Mouse (Mus musculus): ENCODE data around the gene Krt13. TPM values are rescaled to one million over a fixed set of nuclear protein-coding genes. Genes with fewer than 3 reads are reported as not detected.

Gene Krt13
- polyA plus RNA-seq, 1 experiment: not detected

- H3K9me3 ChIP-seq: 0 out of 2 replicates have a peak, but pooled peaks cover 3% of the 10 kb centered on the region
- peaks cover 33% of the 10 kb centered on the region for H3K27me3 ChIP-seq (replicated peaks)
Measured at GRCm38 (mm10) chr11:100147566-100148353, 26.4 kb upstream of the Krt13 start.

GRCm38 (mm10) chr11:100145858-100146560 is 24.6 kb upstream of the Krt13 start:
- H3K27me3 ChIP-seq (replicated peaks): peaks cover 33% of the 10 kb centered on the region
- H3K4me3 ChIP-seq (replicated peaks): no peak overlapping the region
- 0 out of 2 replicates have a peak, but pooled peaks cover 3% of the 10 kb centered on the region for H3K9me3 ChIP-seq
- TF ChIP-seq FLI1 (IDR thresholded peaks at IDR 0.05; ENCODE audit: low read length): no peak
- no peak for TF ChIP-seq GATA1 (IDR thresholded peaks at IDR 0.05; ENCODE audit: borderline replicate concordance, low read length)
- no peaks in the 10 kb centered on the region for H3K36me3 ChIP-seq (replicated peaks; ENCODE audit: low read length)
- no peaks in the 10 kb centered on the region for H3K4me1 ChIP-seq

More at GRCm38 (mm10) chr11:100147566-100148353, 26.4 kb upstream of the Krt13 start:
- Histone ChIP-seq H3K4me1 (no peaks in the 10 kb centered on the region), H3K36me3 (replicated peaks; ENCODE audit: low read length) (no peaks in the 10 kb centered on the region), H3K4me3 (replicated peaks) (no peak overlapping the region)
- no peak for TF ChIP-seq FLI1 (IDR thresholded peaks at IDR 0.05; ENCODE audit: low read length)
- no peak for TF ChIP-seq GATA1 (IDR thresholded peaks at IDR 0.05; ENCODE audit: borderline replicate concordance, low read length)

- H3K4me3 ChIP-seq (replicated peaks): no peak overlapping the region
Measured at GRCm38 (mm10) chr11:100145104-100145503, 23.7 kb upstream of the Krt13 start.

GRCm38 (mm10) chr11:100140966-100141365 is 19.6 kb upstream of the Krt13 start:
- Histone ChIP-seq H3K27me3 (replicated peaks) (peaks cover 27% of the 10 kb centered on the region), H3K9me3 (0 out of 2 replicates have a peak, but pooled peaks cover 3% of the 10 kb centered on the region), H3K36me3 (replicated peaks; ENCODE audit: low read length) (no peaks in the 10 kb centered on the region), H3K4me1 (no peaks in the 10 kb centered on the region), H3K4me3 (replicated peaks) (no peak overlapping the region)
- TF ChIP-seq FLI1 (IDR thresholded peaks at IDR 0.05; ENCODE audit: low read length) (no peak), GATA1 (IDR thresholded peaks at IDR 0.05; ENCODE audit: borderline replicate concordance, low read length) (no peak)

More at GRCm38 (mm10) chr11:100145104-100145503, 23.7 kb upstream of the Krt13 start:
- H3K27me3 ChIP-seq (replicated peaks): peaks cover 35% of the 10 kb centered on the region
- H3K4me1 ChIP-seq: no peaks in the 10 kb centered on the region
- H3K9me3 ChIP-seq: 0 out of 2 replicates have a peak, but pooled peaks cover 3% of the 10 kb centered on the region
- TF ChIP-seq GATA1 (IDR thresholded peaks at IDR 0.05; ENCODE audit: borderline replicate concordance, low read length): no peak
- TF ChIP-seq FLI1 (IDR thresholded peaks at IDR 0.05; ENCODE audit: low read length): no peak
- no peaks in the 10 kb centered on the region for H3K36me3 ChIP-seq (replicated peaks; ENCODE audit: low read length)

- no peaks in the 10 kb centered on the region for H3K4me1 ChIP-seq
- no peaks in the 10 kb centered on the region for H3K36me3 ChIP-seq (replicated peaks; ENCODE audit: low read length)
- TF ChIP-seq FLI1 (IDR thresholded peaks at IDR 0.05; ENCODE audit: low read length) (no peak), GATA1 (IDR thresholded peaks at IDR 0.05; ENCODE audit: borderline replicate concordance, low read length) (no peak)
- H3K4me3 ChIP-seq (replicated peaks): no peak overlapping the region
- peaks cover 15% of the 10 kb centered on the region for H3K27me3 ChIP-seq (replicated peaks)
- no peaks in the 10 kb centered on the region for H3K9me3 ChIP-seq
Measured at GRCm38 (mm10) chr11:100139391-100139790, 18.0 kb upstream of the Krt13 start.

DNA sequence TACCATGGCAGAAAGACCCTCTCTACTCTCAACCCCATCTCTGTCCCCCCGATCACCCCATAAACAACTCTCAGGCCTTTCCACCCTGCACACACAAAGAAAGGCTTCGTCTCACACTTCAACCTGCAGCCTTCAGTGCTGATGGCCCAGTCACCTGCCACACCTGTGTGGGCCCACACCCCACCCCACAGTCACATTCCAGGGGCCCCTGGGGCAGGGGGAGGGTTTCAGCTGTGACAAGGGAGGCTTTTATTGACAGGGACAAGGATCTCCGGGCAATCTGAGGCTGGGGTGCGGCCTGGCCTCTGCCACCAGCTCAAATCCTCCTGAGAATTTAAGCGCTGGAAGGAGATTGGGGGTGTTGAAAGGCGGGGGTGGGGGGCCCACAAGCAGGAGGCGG is 17.4 kb upstream of the Krt13 start:
- H3K4me3 ChIP-seq (replicated peaks): no peak overlapping the region
- H3K9me3 ChIP-seq: no peaks in the 10 kb centered on the region
- TF ChIP-seq GATA1 (IDR thresholded peaks at IDR 0.05; ENCODE audit: borderline replicate concordance, low read length): no peak
- TF ChIP-seq FLI1 (IDR thresholded peaks at IDR 0.05; ENCODE audit: low read length): no peak
- H3K36me3 ChIP-seq (replicated peaks; ENCODE audit: low read length): no peaks in the 10 kb centered on the region
- H3K27me3 ChIP-seq (replicated peaks): peaks cover 11% of the 10 kb centered on the region
- no peaks in the 10 kb centered on the region for H3K4me1 ChIP-seq

- H3K9me3 ChIP-seq: no peaks in the 10 kb centered on the region
- no peak for TF ChIP-seq GATA1 (IDR thresholded peaks at IDR 0.05; ENCODE audit: borderline replicate concordance, low read length)
- TF ChIP-seq FLI1 (IDR thresholded peaks at IDR 0.05; ENCODE audit: low read length): no peak
- peaks cover 15% of the 10 kb centered on the region for H3K27me3 ChIP-seq (replicated peaks)
- H3K4me1 ChIP-seq: no peaks in the 10 kb centered on the region
- no peaks in the 10 kb centered on the region for H3K36me3 ChIP-seq (replicated peaks; ENCODE audit: low read length)
- no peak overlapping the region for H3K4me3 ChIP-seq (replicated peaks)
Measured at GRCm38 (mm10) chr11:100137693-100138092, 16.3 kb upstream of the Krt13 start.

DNA sequence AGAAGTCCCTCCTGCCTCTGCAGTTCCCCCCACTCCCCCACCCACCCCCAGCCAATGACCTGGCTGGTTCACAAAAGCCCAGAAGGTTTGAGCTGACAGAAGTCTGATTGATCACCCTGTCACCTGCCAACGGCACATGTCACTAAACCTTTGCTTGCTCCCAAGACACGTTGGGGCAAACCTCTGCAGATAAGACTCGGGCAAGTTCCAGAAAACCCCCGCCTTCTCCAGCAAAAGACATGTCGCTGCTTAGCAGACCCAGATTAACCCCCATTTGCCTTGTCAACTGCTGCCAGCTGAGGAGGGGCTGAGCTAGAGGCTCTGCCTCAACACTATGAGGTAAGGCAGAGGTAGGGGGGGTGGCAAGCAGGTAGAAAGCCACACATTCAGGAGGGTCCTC is 15.2 kb upstream of the Krt13 start:
- H3K27me3 ChIP-seq (replicated peaks): peaks cover 22% of the 10 kb centered on the region
- TF ChIP-seq GATA1 (IDR thresholded peaks at IDR 0.05; ENCODE audit: borderline replicate concordance, low read length) (no peak), FLI1 (IDR thresholded peaks at IDR 0.05; ENCODE audit: low read length) (no peak)
- no peaks in the 10 kb centered on the region for H3K4me1 ChIP-seq
- no peaks in the 10 kb centered on the region for H3K9me3 ChIP-seq
- H3K4me3 ChIP-seq (replicated peaks): no peak overlapping the region
- no peaks in the 10 kb centered on the region for H3K36me3 ChIP-seq (replicated peaks; ENCODE audit: low read length)

DNA sequence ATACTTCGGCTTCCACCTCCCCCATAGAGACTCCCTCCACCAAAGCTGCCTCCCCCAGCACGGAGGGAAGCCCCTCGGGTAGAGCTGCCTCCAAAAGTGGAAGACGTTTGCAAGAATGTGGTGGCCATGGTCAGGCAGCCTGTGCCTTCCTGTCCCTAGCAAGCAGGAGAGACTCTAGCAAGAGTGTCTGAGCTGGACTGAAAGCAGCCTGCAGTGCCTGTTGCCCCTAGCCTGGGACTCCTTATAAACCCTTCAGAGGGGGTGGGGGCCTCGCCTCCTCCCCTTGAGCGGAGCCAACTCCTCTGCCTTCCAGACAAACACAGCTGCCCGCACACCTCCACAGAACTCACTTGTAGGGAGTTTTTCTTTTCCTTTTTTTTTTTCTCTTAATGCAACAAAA is 14.4 kb upstream of the Krt13 start, which contains the start of gene Krt15:
Krt15 (minus strand) TSS at position 198 of the 400 bp plus-strand sequence.
- peaks cover 21% of the 10 kb centered on the region for H3K27me3 ChIP-seq (replicated peaks)
- no peak for TF ChIP-seq FLI1 (IDR thresholded peaks at IDR 0.05; ENCODE audit: low read length)
- TF ChIP-seq GATA1 (IDR thresholded peaks at IDR 0.05; ENCODE audit: borderline replicate concordance, low read length): no peak
- no peak within 1 kb of the TSS for H3K4me3 ChIP-seq (replicated peaks)
- no peaks in the 10 kb centered on the region for H3K4me1 ChIP-seq
- no peaks in the 10 kb centered on the region for H3K9me3 ChIP-seq
- no peaks in the 10 kb centered on the region for H3K36me3 ChIP-seq (replicated peaks; ENCODE audit: low read length)

GRCm38 (mm10) chr11:100124901-100125300 is 3.5 kb upstream of the Krt13 start:
- Histone ChIP-seq H3K27me3 (replicated peaks) (no peaks in the 10 kb centered on the region), H3K4me3 (replicated peaks) (no peak overlapping the region), H3K36me3 (replicated peaks; ENCODE audit: low read length) (no peaks in the 10 kb centered on the region), H3K9me3 (no peaks in the 10 kb centered on the region), H3K4me1 (no peaks in the 10 kb centered on the region)
- TF ChIP-seq FLI1 (IDR thresholded peaks at IDR 0.05; ENCODE audit: low read length): no peak
- no peak for TF ChIP-seq GATA1 (IDR thresholded peaks at IDR 0.05; ENCODE audit: borderline replicate concordance, low read length)
